Mouse (Mus musculus) spleen, adult 2 months (tissue): Measurements from ENCODE around the gene Chml.

Experiments
- CTCF ChIP-seq: fragments of 200-500 bp; IDR thresholded peaks from 2 replicates; pipeline ENCODE4 v1.5.1; 2011; ENCODE audit warnings: mild to moderate bottlenecking, inconsistent platforms; ENCODE audit not compliant: insufficient read depth, insufficient read length, insufficient replicate concordance; ENCODE audit errors: extremely low read depth
- POLR2A ChIP-seq: fragments of 200-500 bp; IDR thresholded peaks from 2 replicates; pipeline ENCODE4 v1.6.1; 2011; ENCODE audit warnings: low read depth, low read length, inconsistent platforms

- TF ChIP-seq POLR2A, result no peak
- TF ChIP-seq CTCF, result no peak
These were observed 14.9 kb upstream of the Chml start for GRCm38 (mm10) chr1:175707599-175707998.
